Mouse (Mus musculus) limb, embryonic 10.5 days (tissue): ENCODE results near the gene Dscaml1. TPM values are rescaled to one million over a fixed set of nuclear protein-coding genes. Genes with fewer than 3 reads are reported as not detected.

Source experiments
- DNase-seq: peaks from one replicate; pipeline ENCODE4 v3.0.0-alpha.2; 2017; ENCODE audit warnings: low spot score
- H3K27ac ChIP-seq: fragments of 300-500 bp; sonication (generic); 2 replicates; pipeline ENCODE4 v1.5.1; 2016; ENCODE audit warnings: mild to moderate bottlenecking
- H3K27me3 ChIP-seq: fragments of 300-500 bp; sonication (generic); 2 replicates; pipeline ENCODE4 v1.6.1; 2016; ENCODE audit warnings: low read depth, mild to moderate bottlenecking; ENCODE audit not compliant: poor library complexity, severe bottlenecking
- H3K36me3 ChIP-seq: fragments of 300-500 bp; sonication (generic); 2 replicates; pipeline ENCODE4 v1.6.1; 2016; ENCODE audit warnings: mild to moderate bottlenecking, moderate library complexity
- H3K4me1 ChIP-seq: fragments of 300-500 bp; sonication (generic); 2 replicates; pipeline ENCODE4 v1.6.1; 2016
- H3K4me3 ChIP-seq: fragments of 300-500 bp; sonication (generic); 2 replicates; pipeline ENCODE4 v1.5.1; 2016; ENCODE audit warnings: mild to moderate bottlenecking, moderate library complexity
- H3K9me3 ChIP-seq: fragments of 300-500 bp; sonication (generic); replicated peaks from 2 replicates; pipeline ENCODE4 v1.6.1; 2016; ENCODE audit warnings: mild to moderate bottlenecking
- WGBS: fragments of 180-500 bp; shearing (Covaris S2); methylation state at CpG from one replicate; pipeline ENCODE4 v1.1.7; 2016; 5-methylcytosine and 5-hydroxymethylcytosine counted together
- polyA plus RNA-seq: library from polyadenylated mRNA; unstranded; fragments of >200 nt; fragmentation: Nextera tagmentation; extraction: Ambion mirVana; gene quantifications from 2 replicates; pipeline ENCODE4 v1.2.1, GENCODE M21; 2016

Gene Dscaml1
- polyA plus RNA-seq, 1 experiment from 2014 or later: 0.30 TPM

GRCm38 (mm10) chr9:45504977-45505376 is 78.5 kb downstream of the Dscaml1 start:
- Histone ChIP-seq H3K36me3 (no peaks in the 10 kb centered on the region), H3K27me3 (peaks cover 4% of the 10 kb centered on the region; the same call in 1 of the 2 replicates), H3K4me3 (no peak overlapping the region), H3K9me3 (no peaks in the 10 kb centered on the region), H3K4me1 (peaks cover 28% of the 10 kb centered on the region), H3K27ac (no peak overlapping the region)
- WGBS: 71% methylated on average over 5 of the region's 5 CpGs
- no peak for DNase-seq

GRCm38 (mm10) chr9:45505487-45505939 is 79.1 kb downstream of the Dscaml1 start:
- Histone ChIP-seq H3K27ac (no peak overlapping the region), H3K36me3 (no peaks in the 10 kb centered on the region), H3K4me3 (no peak overlapping the region), H3K4me1 (peaks cover 28% of the 10 kb centered on the region), H3K9me3 (no peaks in the 10 kb centered on the region), H3K27me3 (peaks cover 4% of the 10 kb centered on the region; the same call in 1 of the 2 replicates)
- no peak for DNase-seq
- WGBS: 67% methylated on average over 4 of the region's 4 CpGs

- H3K27me3 ChIP-seq: 0 out of 2 replicates have a peak, but pooled peaks cover 3% of the 10 kb centered on the region
- WGBS: 81% methylated on average over 9 of the region's 9 CpGs
These were observed 81.1 kb downstream of the Dscaml1 start for GRCm38 (mm10) chr9:45507482-45507881.

GRCm38 (mm10) chr9:45510806-45511546 is 84.5 kb downstream of the Dscaml1 start:
- Histone ChIP-seq H3K27ac (no peak overlapping the region), H3K9me3 (no peaks in the 10 kb centered on the region)
- 88% methylated on average over 10 of the region's 10 CpGs for WGBS

More at GRCm38 (mm10) chr9:45507482-45507881, 81.1 kb downstream of the Dscaml1 start:
- no peaks in the 10 kb centered on the region for H3K9me3 ChIP-seq
- no peaks in the 10 kb centered on the region for H3K36me3 ChIP-seq
- no peak overlapping the region for H3K27ac ChIP-seq
- no peak overlapping the region for H3K4me3 ChIP-seq
- no peak for DNase-seq
- H3K4me1 ChIP-seq: peaks cover 15% of the 10 kb centered on the region

GRCm38 (mm10) chr9:45517993-45518705 is 91.7 kb downstream of the Dscaml1 start:
- Histone ChIP-seq H3K36me3 (no peaks in the 10 kb centered on the region), H3K4me1 (peaks cover 9% of the 10 kb centered on the region; the same call in 1 of the 2 replicates), H3K4me3 (no peak overlapping the region), H3K27me3 (no peaks in the 10 kb centered on the region), H3K27ac (no peak overlapping the region), H3K9me3 (no peaks in the 10 kb centered on the region)
- 86% methylated on average over 11 of the region's 11 CpGs for WGBS
- no peak for DNase-seq

More at GRCm38 (mm10) chr9:45510806-45511546, 84.5 kb downstream of the Dscaml1 start:
- Histone ChIP-seq H3K27me3 (no peaks in the 10 kb centered on the region), H3K4me3 (no peak overlapping the region), H3K36me3 (no peaks in the 10 kb centered on the region), H3K4me1 (no peaks in the 10 kb centered on the region)
- DNase-seq: no peak

- Histone ChIP-seq H3K27ac (no peak overlapping the region), H3K36me3 (no peaks in the 10 kb centered on the region), H3K4me3 (no peak overlapping the region), H3K27me3 (no peaks in the 10 kb centered on the region), H3K4me1 (peaks cover 9% of the 10 kb centered on the region; the same call in 1 of the 2 replicates), H3K9me3 (no peaks in the 10 kb centered on the region)
- DNase-seq: no peak
- 72% methylated on average over 6 of the region's 6 CpGs for WGBS
These were observed 93.4 kb downstream of the Dscaml1 start for GRCm38 (mm10) chr9:45519841-45520240.

GRCm38 (mm10) chr9:45522866-45523265 is 96.4 kb downstream of the Dscaml1 start:
- Histone ChIP-seq H3K27me3 (no peaks in the 10 kb centered on the region), H3K27ac (no peak overlapping the region), H3K9me3 (no peaks in the 10 kb centered on the region), H3K4me3 (no peak overlapping the region), H3K4me1 (peaks cover 9% of the 10 kb centered on the region; the same call in 1 of the 2 replicates), H3K36me3 (no peaks in the 10 kb centered on the region)
- WGBS: 64% methylated on average over 3 of the region's 3 CpGs
- DNase-seq: no peak

GRCm38 (mm10) chr9:45524505-45524904 is 98.1 kb downstream of the Dscaml1 start:
- Histone ChIP-seq H3K4me3 (no peak overlapping the region), H3K4me1 (peaks cover 9% of the 10 kb centered on the region; the same call in 1 of the 2 replicates), H3K9me3 (no peaks in the 10 kb centered on the region), H3K27ac (no peak overlapping the region), H3K27me3 (no peaks in the 10 kb centered on the region), H3K36me3 (no peaks in the 10 kb centered on the region)
- DNase-seq: no peak
- WGBS: 71% methylated on average over 8 of the region's 8 CpGs

- Histone ChIP-seq H3K4me3 (no peak overlapping the region), H3K27ac (no peak overlapping the region), H3K4me1 (no peaks in the 10 kb centered on the region), H3K9me3 (no peaks in the 10 kb centered on the region), H3K36me3 (no peaks in the 10 kb centered on the region), H3K27me3 (no peaks in the 10 kb centered on the region)
- WGBS: 86% methylated on average over 2 of the region's 2 CpGs
- no peak for DNase-seq
These were observed 106.8 kb downstream of the Dscaml1 start for GRCm38 (mm10) chr9:45533253-45533652.

- no peak overlapping the region for H3K4me3 ChIP-seq
- WGBS: 83% methylated on average over 8 of the region's 8 CpGs
- H3K36me3 ChIP-seq: no peaks in the 10 kb centered on the region
- H3K27ac ChIP-seq: no peak overlapping the region
- H3K27me3 ChIP-seq: no peaks in the 10 kb centered on the region
- DNase-seq: no peak
- H3K4me1 ChIP-seq: no peaks in the 10 kb centered on the region
- H3K9me3 ChIP-seq: no peaks in the 10 kb centered on the region
These were observed 108.1 kb downstream of the Dscaml1 start for GRCm38 (mm10) chr9:45534472-45534988.

- no peaks in the 10 kb centered on the region for H3K4me1 ChIP-seq
- no peak for DNase-seq
- WGBS: 71% methylated on average over 7 of the region's 7 CpGs
- H3K36me3 ChIP-seq: no peaks in the 10 kb centered on the region
- H3K27me3 ChIP-seq: no peaks in the 10 kb centered on the region
- H3K4me3 ChIP-seq: no peak overlapping the region
- no peaks in the 10 kb centered on the region for H3K9me3 ChIP-seq
- H3K27ac ChIP-seq: no peak overlapping the region
These were observed 111.2 kb downstream of the Dscaml1 start for GRCm38 (mm10) chr9:45537649-45538048.

GRCm38 (mm10) chr9:45539265-45540044 is 113.0 kb downstream of the Dscaml1 start:
- 79% methylated on average over 14 of the region's 14 CpGs for WGBS
- no peak overlapping the region for H3K4me3 ChIP-seq
- H3K36me3 ChIP-seq: no peaks in the 10 kb centered on the region
- no peak for DNase-seq
- H3K4me1 ChIP-seq: no peaks in the 10 kb centered on the region
- H3K9me3 ChIP-seq: no peaks in the 10 kb centered on the region
- no peak overlapping the region for H3K27ac ChIP-seq
- H3K27me3 ChIP-seq: no peaks in the 10 kb centered on the region
